Mouse (Mus musculus) E14TG2a.4 (cell line): ENCODE measurements around the gene Hist1h2bh.

Experiments
- CTCF ChIP-seq: conservative IDR thresholded peaks from 2 replicates; pipeline ENCODE4 v1.5.1; 2014; ENCODE audit warnings: low read length
- NANOG ChIP-seq: IDR thresholded peaks from 2 replicates; pipeline ENCODE4 v1.6.1; 2014; ENCODE audit warnings: borderline replicate concordance, low read length, mixed read lengths

GRCm38 (mm10) chr13:23526312-23526711, 16.9 kb downstream of the Hist1h2bh start:
- no peak for TF ChIP-seq CTCF
- TF ChIP-seq NANOG = no peak
